Mouse (Mus musculus): ENCODE measurements around the gene Gm49601. TPM values are rescaled to one million over a fixed set of nuclear protein-coding genes. Genes with fewer than 3 reads are reported as not detected.

Gene Gm49601
- total and polyA plus RNA-seq, 3 experiments: 1.4 TPM; not detected in 2

DNA sequence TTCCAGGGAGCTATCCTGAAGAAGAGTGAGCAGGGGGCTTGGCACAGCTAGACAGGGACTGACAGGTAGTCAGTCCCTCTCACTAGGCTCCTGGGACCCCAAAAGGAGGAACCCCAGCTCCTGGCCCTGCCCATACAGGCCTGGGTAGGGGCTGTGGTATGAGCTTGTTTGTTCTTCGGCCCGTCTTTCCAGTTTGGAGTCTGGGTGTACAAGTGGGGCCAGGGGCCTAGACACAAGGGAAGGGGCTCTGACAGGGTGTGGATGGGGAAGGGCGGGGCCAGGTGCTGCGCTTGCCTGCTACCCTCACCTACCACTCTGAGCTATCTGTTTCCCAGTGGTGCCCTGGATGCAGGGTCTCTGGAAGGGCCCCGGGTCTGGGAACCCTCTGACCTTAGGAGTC lies 20.5 kb downstream of the Gm49601 start:
- H3K4me3 ChIP-seq (replicated peaks in 1 of 3; ENCODE audit: low read depth in 2 of 3, low read length in 2 of 3, poor library complexity in 1 of 3): no peak overlapping the region
- no peak overlapping the region for H3K4me2 ChIP-seq (ENCODE audit: insufficient read depth, low read depth, poor library complexity, severe bottlenecking)
- no peak overlapping the region for H3K27ac ChIP-seq (ENCODE audit: insufficient read depth, low read depth)
- in situ Hi-C loops (cut with MboI; ENCODE audit: low pct_ligation_motif_present, low pct_unique_long_range_greater_than_20kb, low sequenced_read_pairs) (no loop called here), dilution Hi-C loops (cut with MboI; ENCODE audit: extremely low pct_ligation_motif_present, extremely low pct_unique_long_range_greater_than_20kb, low sequenced_read_pairs) (no loop called here)
- TF ChIP-seq TBP (conservative IDR thresholded peaks at IDR 0.05; ENCODE audit: low read depth, low read length) (no peak), ZC3H11A (IDR thresholded peaks at IDR 0.05; ENCODE audit: low read depth, low read length) (no peak), PAX5 (IDR thresholded peaks at IDR 0.05; ENCODE audit: low read length) (no peak), ELF1 (IDR thresholded peaks at IDR 0.05; ENCODE audit: low read depth, low read length) (no peak), JUND (conservative IDR thresholded peaks at IDR 0.05; ENCODE audit: low read depth, low read length) (no peak), EP300 (IDR thresholded peaks at IDR 0.05; ENCODE audit: low read length) (no peak), UBTF (IDR thresholded peaks at IDR 0.05; ENCODE audit: low read depth, low read length) (no peak), IRF4 (IDR thresholded peaks at IDR 0.05; ENCODE audit: low read depth, low read length) (no peak)
- H3K27me3 ChIP-seq (replicated peaks): peaks cover 21% of the 10 kb centered on the region
- peaks cover 8 to 29% of the 10 kb centered on the region in 2 experiments for H3K4me1 ChIP-seq (ENCODE audit: control insufficient read depth in 1 of 2, insufficient read depth in 2 of 2)
- no peaks in the 10 kb centered on the region for H3K9me3 ChIP-seq (replicated peaks; ENCODE audit: low read length)
- no peak for DNase-seq (ENCODE audit: extremely low read depth)
- no peaks in the 10 kb centered on the region for H3K36me3 ChIP-seq (replicated peaks in 1 of 2; ENCODE audit: control insufficient read depth in 1 of 2, insufficient read depth in 1 of 2, low read length in 1 of 2)
- H3K79me2 ChIP-seq (replicated peaks; ENCODE audit: control insufficient read depth, extremely low read depth, insufficient read depth, poor library complexity, severe bottlenecking): no peaks in the 10 kb centered on the region
- no peak overlapping the region for H3K9ac ChIP-seq (ENCODE audit: insufficient read depth, low read depth)

DNA sequence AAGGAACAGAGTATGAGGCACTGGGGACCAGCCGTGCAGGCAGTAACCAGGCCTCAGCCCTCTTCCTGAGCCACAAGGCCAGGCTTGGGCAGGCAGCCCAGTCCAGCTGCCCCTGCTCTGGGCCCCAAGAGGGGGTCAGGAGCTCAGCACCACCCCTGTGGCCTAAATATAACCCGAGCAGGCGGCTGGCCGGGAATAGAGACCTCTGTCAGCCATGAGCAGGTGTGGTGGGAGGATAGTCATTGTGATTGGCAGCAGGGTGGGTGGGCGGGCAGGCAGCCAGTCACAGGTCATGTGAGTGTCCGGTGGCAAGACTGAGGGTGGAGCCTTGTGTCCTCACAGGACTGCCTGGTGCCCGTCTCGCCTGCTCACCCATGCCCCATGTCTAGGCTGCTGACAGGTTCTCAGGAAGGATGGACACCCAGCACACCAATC lies 21.9 kb downstream of the Gm49601 start:
- dilution Hi-C loops (cut with MboI; ENCODE audit: extremely low pct_ligation_motif_present, extremely low pct_unique_long_range_greater_than_20kb, low sequenced_read_pairs): no loop called here
- no peaks in the 10 kb centered on the region for H3K36me3 ChIP-seq (replicated peaks in 1 of 2; ENCODE audit: control insufficient read depth in 1 of 2, insufficient read depth in 1 of 2, low read length in 1 of 2)

DNA sequence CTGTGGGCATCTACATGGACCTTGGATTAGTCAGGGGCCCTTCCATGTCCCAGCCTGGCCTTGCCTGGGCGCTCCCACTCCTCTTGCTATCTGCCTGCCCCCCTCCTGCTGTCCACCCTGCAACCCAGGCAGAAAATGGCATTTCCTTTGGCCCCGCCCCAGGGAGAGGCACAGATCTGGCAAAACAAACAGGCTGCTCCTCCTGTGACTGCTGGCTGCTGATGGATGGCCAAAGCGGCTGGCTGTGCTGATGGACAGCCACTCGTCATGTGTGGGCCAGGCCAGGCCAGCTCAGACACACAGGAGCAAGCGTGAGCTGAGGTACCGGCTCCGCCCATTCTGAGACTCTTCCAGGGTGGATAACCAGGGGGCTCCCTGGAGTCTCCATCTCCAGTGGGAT lies 24.8 kb downstream of the Gm49601 start:
- Histone ChIP-seq H3K27ac (ENCODE audit: insufficient read depth, low read depth) (no peak overlapping the region), H3K4me2 (ENCODE audit: insufficient read depth, low read depth, poor library complexity, severe bottlenecking) (no peak overlapping the region), H3K9ac (ENCODE audit: insufficient read depth, low read depth) (no peak overlapping the region), H3K79me2 (replicated peaks; ENCODE audit: control insufficient read depth, extremely low read depth, insufficient read depth, poor library complexity, severe bottlenecking) (no peaks in the 10 kb centered on the region), H3K36me3 (replicated peaks in 1 of 2; ENCODE audit: control insufficient read depth in 1 of 2, insufficient read depth in 1 of 2, low read length in 1 of 2) (no peaks in the 10 kb centered on the region), H3K27me3 (replicated peaks) (peaks cover 7% of the 10 kb centered on the region), H3K9me3 (replicated peaks; ENCODE audit: low read length) (no peaks in the 10 kb centered on the region), H3K4me3 (replicated peaks in 1 of 3; ENCODE audit: low read depth in 2 of 3, low read length in 2 of 3, poor library complexity in 1 of 3) (no peak overlapping the region), H3K4me1 (ENCODE audit: control insufficient read depth in 1 of 2, insufficient read depth in 2 of 2) (peaks cover 0 to 3% of the 10 kb centered on the region in 2 experiments; a peak in 2 of 4 replicates)
- TF ChIP-seq KAT2A (IDR thresholded peaks at IDR 0.05; ENCODE audit: insufficient replicate concordance, low read length): no peak
- TF ChIP-seq IRF4 (IDR thresholded peaks at IDR 0.05; ENCODE audit: low read depth, low read length): no peak
- TF ChIP-seq MAZ (IDR thresholded peaks at IDR 0.05; ENCODE audit: low read depth, low read length): no peak
- TF ChIP-seq JUND (conservative IDR thresholded peaks at IDR 0.05; ENCODE audit: low read depth, low read length): no peak
- TF ChIP-seq ZC3H11A (IDR thresholded peaks at IDR 0.05; ENCODE audit: low read depth, low read length): no peak
- no peak for TF ChIP-seq PAX5 (IDR thresholded peaks at IDR 0.05; ENCODE audit: low read length)
- TF ChIP-seq MXI1 (IDR thresholded peaks at IDR 0.05; ENCODE audit: low read depth, low read length): no peak
- no peak for TF ChIP-seq USF1 (IDR thresholded peaks at IDR 0.05; ENCODE audit: low read depth, low read length)
- no peak for TF ChIP-seq RCOR1 (conservative IDR thresholded peaks at IDR 0.05; ENCODE audit: low read depth, low read length)
- no peak for TF ChIP-seq ELF1 (IDR thresholded peaks at IDR 0.05; ENCODE audit: low read depth, low read length)
- no peak for TF ChIP-seq TBP (conservative IDR thresholded peaks at IDR 0.05; ENCODE audit: low read depth, low read length)
- TF ChIP-seq POLR2A (IDR thresholded peaks at IDR 0.05; ENCODE audit: low read depth, low read length): no peak
- TF ChIP-seq JUN (IDR thresholded peaks at IDR 0.05; ENCODE audit: insufficient read depth, low read depth, low read length): no peak
- no peak for TF ChIP-seq ETS1 (conservative IDR thresholded peaks at IDR 0.05; ENCODE audit: low read depth, low read length)
- dilution Hi-C loops (cut with MboI; ENCODE audit: extremely low pct_ligation_motif_present, extremely low pct_unique_long_range_greater_than_20kb, low sequenced_read_pairs) (no loop called here), in situ Hi-C loops (cut with MboI; ENCODE audit: low pct_ligation_motif_present, low pct_unique_long_range_greater_than_20kb, low sequenced_read_pairs) (loop anchor here (5.0 kb wide), 1 partner anchor 99 kb away; no protein-coding TSS in a partner anchor)
- no peak for DNase-seq (ENCODE audit: extremely low read depth)

More for the DNA sequence above, 21.9 kb downstream of the Gm49601 start:
- in situ Hi-C loops (cut with MboI; ENCODE audit: low pct_ligation_motif_present, low pct_unique_long_range_greater_than_20kb, low sequenced_read_pairs): loop anchor here (5.0 kb wide), 1 partner anchor 102 kb away; no protein-coding TSS in a partner anchor
- Histone ChIP-seq H3K27me3 (replicated peaks) (peaks cover 14% of the 10 kb centered on the region), H3K4me2 (ENCODE audit: insufficient read depth, low read depth, poor library complexity, severe bottlenecking) (no peak overlapping the region), H3K79me2 (replicated peaks; ENCODE audit: control insufficient read depth, extremely low read depth, insufficient read depth, poor library complexity, severe bottlenecking) (no peaks in the 10 kb centered on the region), H3K9me3 (replicated peaks; ENCODE audit: low read length) (no peaks in the 10 kb centered on the region), H3K4me3 (replicated peaks in 1 of 3; ENCODE audit: low read depth in 2 of 3, low read length in 2 of 3, poor library complexity in 1 of 3) (no peak overlapping the region), H3K4me1 (ENCODE audit: control insufficient read depth in 1 of 2, insufficient read depth in 2 of 2) (peaks cover 8 to 28% of the 10 kb centered on the region in 2 experiments), H3K9ac (ENCODE audit: insufficient read depth, low read depth) (no peak overlapping the region), H3K27ac (ENCODE audit: insufficient read depth, low read depth) (no peak overlapping the region)
- DNase-seq (ENCODE audit: extremely low read depth): no peak
- TF ChIP-seq TBP (conservative IDR thresholded peaks at IDR 0.05; ENCODE audit: low read depth, low read length) (no peak), GABPA (IDR thresholded peaks at IDR 0.05; ENCODE audit: insufficient replicate concordance, low read depth, low read length) (no peak), MAX (IDR thresholded peaks at IDR 0.05; ENCODE audit: low read length) (no peak), MEF2A (IDR thresholded peaks at IDR 0.05; ENCODE audit: borderline replicate concordance, low read depth, low read length) (no peak), HCFC1 (IDR thresholded peaks at IDR 0.05; ENCODE audit: low read depth, low read length) (no peak), SMC3 (IDR thresholded peaks at IDR 0.05; ENCODE audit: low read depth, low read length) (no peak), ETS1 (conservative IDR thresholded peaks at IDR 0.05; ENCODE audit: low read depth, low read length) (no peak), MAFK (IDR thresholded peaks at IDR 0.05; ENCODE audit: insufficient replicate concordance, low read length) (no peak), ZMIZ1 (IDR thresholded peaks at IDR 0.05; ENCODE audit: low read depth, low read length) (no peak), POLR2A (IDR thresholded peaks at IDR 0.05; ENCODE audit: low read depth, low read length) (no peak)

Data from CH12.LX (cell line).